Mouse (Mus musculus) bone marrow macrophage, adult 2 months (primary cell): ENCODE measurements around the gene Mbd6. TPM values are rescaled to one million over a fixed set of nuclear protein-coding genes. Genes with fewer than 3 reads are reported as not detected.
A peak's percentile ranks its signal among the peaks of the same experiment; 100 is the strongest.

Source experiments
- H3K27ac ChIP-seq: 2 replicates; pipeline ENCODE4 v1.5.1; 2012; ENCODE audit warnings: low read depth, low read length; ENCODE audit not compliant: insufficient read depth
- H3K4me1 ChIP-seq: 2 replicates; pipeline ENCODE4 v1.6.1; 2012; ENCODE audit warnings: low read length; ENCODE audit not compliant: control insufficient read depth, insufficient read depth
- H3K4me3 ChIP-seq: 2 replicates; pipeline ENCODE4 v1.5.1; 2012; ENCODE audit warnings: mild to moderate bottlenecking, low read length, moderate library complexity; ENCODE audit not compliant: insufficient read depth
- CTCF ChIP-seq: IDR thresholded peaks from 2 replicates; pipeline ENCODE4 v1.5.1; 2012; ENCODE audit warnings: low read depth, mild to moderate bottlenecking, low read length, moderate library complexity
- POLR2A ChIP-seq: IDR thresholded peaks from 2 replicates; pipeline ENCODE4 v1.6.1; 2012; ENCODE audit warnings: mild to moderate bottlenecking, low read depth, low read length, borderline replicate concordance
- polyA plus RNA-seq: library from polyadenylated mRNA; stranded (reverse); fragments of >200 nt; gene quantifications from 2 replicates; pipeline ENCODE4 v1.2.4, GENCODE M21; 2012; ENCODE audit not compliant: missing spikeins, insufficient read depth, insufficient read length

The Mbd6 gene
- polyA plus RNA-seq, 1 experiment: 53.4 TPM

GRCm38 (mm10) chr10:127279730-127280129, 9.1 kb downstream of the Mbd6 start:
- no peak for TF ChIP-seq CTCF
- TF ChIP-seq POLR2A: no peak
- no peak overlapping the region for H3K27ac ChIP-seq
- no peaks in the 10 kb centered on the region for H3K4me1 ChIP-seq
- H3K4me3 ChIP-seq: no peak overlapping the region

GRCm38 (mm10) chr10:127274261-127275022, 14.4 kb downstream of the Mbd6 start:
- no peaks in the 10 kb centered on the region for H3K4me1 ChIP-seq

GRCm38 (mm10) chr10:127272371-127272770, 16.4 kb downstream of the Mbd6 start:
- no peak overlapping the region for H3K27ac ChIP-seq
- no peak for TF ChIP-seq CTCF
- TF ChIP-seq POLR2A: no peak
- H3K4me3 ChIP-seq: no peak overlapping the region
- peaks cover 2% of the 10 kb centered on the region for H3K4me1 ChIP-seq

More at GRCm38 (mm10) chr10:127274261-127275022, 14.4 kb downstream of the Mbd6 start:
- Histone ChIP-seq H3K4me3 (no peak overlapping the region), H3K27ac (no peak overlapping the region)
- TF ChIP-seq POLR2A (no peak), CTCF (no peak)

GRCm38 (mm10) chr10:127269884-127270283, 18.9 kb downstream of the Mbd6 start:
- TF ChIP-seq CTCF: no peak
- TF ChIP-seq POLR2A: no peak
- Histone ChIP-seq H3K4me3 (no peak overlapping the region), H3K4me1 (peaks cover 5% of the 10 kb centered on the region), H3K27ac (no peak overlapping the region)

- H3K4me1 ChIP-seq: peaks cover 5% of the 10 kb centered on the region
- H3K27ac ChIP-seq: no peak overlapping the region
- TF ChIP-seq CTCF: no peak
- TF ChIP-seq POLR2A: no peak
- no peak overlapping the region for H3K4me3 ChIP-seq
Observed at GRCm38 (mm10) chr10:127269036-127269435, 19.8 kb downstream of the Mbd6 start.

GRCm38 (mm10) chr10:127268401-127268800, 20.4 kb downstream of the Mbd6 start:
- peaks cover 5% of the 10 kb centered on the region for H3K4me1 ChIP-seq
- no peak overlapping the region for H3K27ac ChIP-seq
- H3K4me3 ChIP-seq: no peak overlapping the region
- TF ChIP-seq POLR2A: no peak
- TF ChIP-seq CTCF: no peak

- TF ChIP-seq POLR2A (no peak), CTCF (no peak)
- peak overlapping the region; percentile 81 for H3K4me3 ChIP-seq
- H3K4me1 ChIP-seq: peaks cover 5% of the 10 kb centered on the region
- no peak overlapping the region for H3K27ac ChIP-seq
Observed at GRCm38 (mm10) chr10:127267318-127267717, 21.5 kb downstream of the Mbd6 start.

- no peak for TF ChIP-seq POLR2A
- no peak for TF ChIP-seq CTCF
- Histone ChIP-seq H3K4me3 (peak within 1 kb of the TSS; percentile 81), H3K4me1 (peaks cover 5% of the 10 kb centered on the region), H3K27ac (peak within 1 kb of the TSS; percentile 34)
Observed at GRCm38 (mm10) chr10:127266112-127267091, 22.4 kb downstream of the Mbd6 start, which contains the start of gene Dctn2. Gene Dctn2, plus strand, starts transcription at chr10:127266368.

GRCm38 (mm10) chr10:127265727-127266111, 23.1 kb downstream of the Mbd6 start:
- H3K27ac ChIP-seq: no peak overlapping the region
- H3K4me3 ChIP-seq: no peak overlapping the region
- H3K4me1 ChIP-seq: peaks cover 5% of the 10 kb centered on the region
- no peak for TF ChIP-seq POLR2A
- no peak for TF ChIP-seq CTCF

GRCm38 (mm10) chr10:127264971-127265370, 23.8 kb downstream of the Mbd6 start:
- TF ChIP-seq CTCF: no peak
- no peak for TF ChIP-seq POLR2A
- Histone ChIP-seq H3K4me1 (peaks cover 5% of the 10 kb centered on the region), H3K4me3 (no peak overlapping the region), H3K27ac (no peak overlapping the region)
